Mouse (Mus musculus): ENCODE results near the gene Slc52a3.

Slc52a3 gene

GRCm38 (mm10) chr2:151996229-151997189 is at the start of gene Slc52a3:
Gene Slc52a3, plus strand, starts transcription at chr2:151996511.
- peak; percentile 77 for DNase-seq (ENCODE audit: low read depth, low spot score)

DNA sequence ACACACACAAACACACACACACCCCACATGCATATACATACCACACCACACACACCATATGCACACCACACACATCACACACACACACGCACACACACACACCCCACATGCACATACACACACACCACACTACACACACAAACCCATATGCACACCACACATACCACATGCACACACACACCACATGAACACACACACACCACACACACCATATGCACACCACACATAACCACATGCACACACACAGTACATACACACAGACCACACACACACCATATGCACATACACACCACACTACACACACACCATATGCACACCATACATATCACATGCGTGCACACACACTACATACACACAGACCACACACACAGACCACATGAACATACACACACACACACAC is 48.7 kb upstream of the Slc52a3 start:
- no peak for DNase-seq (ENCODE audit: low read depth, low spot score)

GRCm38 (mm10) chr2:151948311-151948710 is 48.0 kb upstream of the Slc52a3 start:
- DNase-seq (ENCODE audit: low read depth, low spot score): no peak

DNA sequence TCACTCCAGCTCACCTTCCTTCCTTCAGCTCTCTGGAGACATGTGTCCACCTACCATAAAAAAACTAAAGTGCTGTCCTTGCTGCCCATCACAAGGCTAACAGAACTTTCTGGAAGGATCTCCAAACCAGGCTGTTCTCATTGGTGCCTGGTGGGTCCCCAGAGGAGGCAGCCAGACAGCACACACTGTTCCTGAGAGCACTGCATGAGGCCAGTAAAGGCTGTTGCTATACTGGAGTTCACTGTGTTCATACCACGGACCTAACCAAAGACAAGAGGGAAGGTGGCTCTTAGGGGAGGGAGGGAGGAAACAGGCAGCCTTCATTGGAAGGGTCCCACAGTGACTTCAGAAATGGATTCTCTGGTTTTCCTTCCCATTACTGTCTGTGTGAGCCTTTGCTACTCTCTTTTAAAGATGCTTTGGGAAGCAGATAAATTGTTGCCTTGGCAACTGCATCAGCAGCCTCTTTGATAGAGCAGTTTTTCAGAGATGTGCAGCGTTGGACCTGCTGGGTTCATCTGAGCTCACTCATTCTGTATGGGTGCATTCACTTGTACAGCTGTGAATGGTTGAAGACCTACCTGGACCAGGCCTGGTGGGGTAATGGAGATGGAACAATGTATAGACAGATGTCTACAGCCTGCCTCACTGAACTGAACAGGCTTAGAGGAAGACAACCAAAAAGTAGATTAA is 47.1 kb upstream of the Slc52a3 start:
- DNase-seq (ENCODE audit: low read depth, low spot score): no peak

- DNase-seq (ENCODE audit: low read depth, low spot score): no peak
Measured at GRCm38 (mm10) chr2:151953665-151954064, 42.6 kb upstream of the Slc52a3 start.

GRCm38 (mm10) chr2:151956500-151957137 is 39.7 kb upstream of the Slc52a3 start:
- no peak for DNase-seq (ENCODE audit: low read depth, low spot score)

DNA sequence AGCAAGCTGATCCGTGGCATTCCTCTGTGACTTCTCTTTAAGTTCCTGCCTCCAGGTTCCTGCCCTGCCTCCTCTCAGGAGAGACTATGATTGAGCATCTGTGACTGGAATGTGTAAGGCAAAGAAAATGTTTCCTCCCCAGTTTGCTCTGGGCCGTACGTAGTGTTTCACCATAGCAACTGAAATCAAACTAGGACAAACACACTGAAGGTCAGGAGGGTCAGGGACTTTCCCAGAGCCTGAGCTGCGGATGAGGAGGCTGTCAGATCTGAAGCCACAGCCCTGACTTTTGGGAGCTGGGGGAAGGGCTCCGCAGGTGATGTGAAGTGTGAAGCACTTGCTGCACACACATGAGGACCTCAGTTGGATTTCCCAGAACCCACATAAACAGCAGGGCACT is 37.0 kb upstream of the Slc52a3 start:
- DNase-seq (ENCODE audit: low read depth, low spot score): no peak

DNA sequence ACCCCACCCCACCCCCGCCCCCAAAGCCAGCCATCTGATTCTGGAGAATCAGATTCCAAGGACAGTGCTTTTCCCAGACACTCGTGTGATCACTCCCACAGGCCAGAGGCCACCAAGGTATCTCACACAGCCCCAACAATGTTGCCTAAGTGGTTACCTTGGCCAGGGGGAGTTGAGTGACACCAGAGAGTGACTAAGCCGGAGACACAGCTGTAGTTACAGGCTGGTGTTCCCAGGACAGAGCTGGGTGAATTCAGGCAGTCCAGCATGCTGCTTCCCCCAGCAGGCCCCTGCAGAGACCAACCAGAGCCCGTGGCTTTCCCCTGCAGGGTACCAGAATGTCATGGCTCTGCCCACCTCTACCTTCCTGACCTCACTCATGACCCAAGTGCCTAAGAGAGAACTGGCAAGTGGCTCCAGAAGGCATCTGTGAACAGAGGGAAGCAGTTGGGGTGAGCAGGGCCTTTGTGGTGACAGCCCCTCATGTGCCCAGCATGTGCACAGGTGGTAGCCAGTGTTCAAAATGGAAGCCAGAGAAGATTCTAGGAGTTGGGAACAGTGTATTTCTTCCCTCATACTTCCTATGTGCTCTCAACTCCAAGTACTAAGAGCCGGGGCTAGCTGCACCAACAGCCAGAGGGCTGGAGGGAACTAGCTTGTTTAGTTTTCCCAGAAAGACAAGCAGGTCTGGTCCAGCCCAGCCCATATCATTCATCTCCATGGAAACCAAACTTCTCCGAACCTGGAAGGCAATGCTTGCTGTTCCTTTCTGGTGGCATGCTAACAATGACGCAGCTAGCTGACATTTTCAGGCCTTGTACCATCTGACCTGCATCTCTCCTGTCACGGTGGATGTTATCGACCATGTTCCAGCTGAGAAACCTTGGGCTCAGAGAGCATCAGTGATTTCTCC is 34.8 kb upstream of the Slc52a3 start:
- DNase-seq (ENCODE audit: low read depth, low spot score): no peak

DNA sequence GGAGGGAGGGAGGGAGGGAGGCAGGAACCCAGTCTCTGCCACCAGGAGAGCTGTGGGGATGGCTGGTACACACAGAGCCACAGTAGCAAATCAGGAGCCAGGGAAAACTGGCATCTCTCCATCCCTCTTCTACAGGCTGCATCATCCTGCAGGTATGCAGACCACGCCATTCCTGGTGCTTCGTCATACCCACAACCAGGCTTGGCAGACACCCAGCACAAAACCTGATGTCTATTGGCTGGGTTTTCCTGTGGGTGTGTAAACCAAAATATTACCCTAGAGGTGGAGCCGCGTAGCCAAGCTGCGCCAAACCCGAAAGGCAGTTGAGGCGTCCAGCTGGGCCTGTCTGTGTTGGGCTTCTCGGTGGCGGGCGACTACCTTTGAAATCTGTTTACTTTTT is 33.8 kb upstream of the Slc52a3 start:
- no peak for DNase-seq (ENCODE audit: low read depth, low spot score)

DNA sequence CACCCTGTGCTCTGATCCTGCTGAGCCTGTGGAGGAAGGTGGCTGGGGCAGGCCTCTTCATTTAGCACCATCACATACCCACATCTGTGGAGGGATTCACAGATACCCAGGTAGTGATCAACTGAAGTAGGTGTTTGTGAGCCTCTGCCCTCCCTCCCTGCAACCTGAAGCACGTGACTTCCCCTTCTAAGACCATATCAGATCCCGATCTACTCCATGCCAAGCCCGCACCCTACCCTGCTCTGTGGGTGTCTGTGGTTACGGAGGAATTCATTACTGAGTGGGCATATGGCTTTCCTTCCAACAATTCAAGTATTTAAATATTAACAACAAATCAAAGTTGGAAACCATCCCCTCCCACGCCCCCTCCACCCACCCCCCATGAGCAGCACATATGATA is 33.0 kb upstream of the Slc52a3 start:
- no peak for DNase-seq (ENCODE audit: low read depth, low spot score)

- DNase-seq (ENCODE audit: low read depth, low spot score): no peak
Measured at GRCm38 (mm10) chr2:151964052-151964451, 32.3 kb upstream of the Slc52a3 start.

DNA sequence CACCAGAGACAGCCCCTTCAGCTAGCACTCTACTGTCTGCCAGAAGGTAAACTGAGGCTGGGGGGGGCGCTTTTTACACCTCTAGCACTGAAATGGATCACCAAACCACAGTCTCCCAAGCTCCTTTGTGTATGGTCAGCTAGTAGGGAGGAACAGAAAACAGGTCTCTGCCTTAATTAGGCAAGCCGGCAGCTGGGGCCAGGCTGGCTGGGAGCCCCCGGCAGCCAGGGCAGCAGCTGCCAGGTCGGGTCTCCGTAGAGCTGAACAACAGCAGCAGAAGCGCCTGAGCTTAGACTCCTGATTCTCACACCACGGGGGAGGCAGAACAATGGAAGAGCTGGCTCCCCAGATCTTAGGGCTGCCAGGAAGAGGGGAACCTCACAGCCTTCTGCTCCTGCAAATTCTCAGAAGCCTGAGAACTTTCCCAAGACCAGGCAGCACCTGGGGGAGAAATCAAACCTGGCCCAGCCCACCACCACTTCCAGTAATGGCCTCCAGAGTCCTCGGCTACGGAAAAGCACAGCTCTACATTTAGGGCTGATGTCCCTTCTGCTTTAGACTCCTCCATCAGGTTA is 29.0 kb upstream of the Slc52a3 start:
- DNase-seq (ENCODE audit: low read depth, low spot score): no peak

- no peak for DNase-seq (ENCODE audit: low read depth, low spot score)
Measured at GRCm38 (mm10) chr2:151967792-151968191, 28.5 kb upstream of the Slc52a3 start.

DNA sequence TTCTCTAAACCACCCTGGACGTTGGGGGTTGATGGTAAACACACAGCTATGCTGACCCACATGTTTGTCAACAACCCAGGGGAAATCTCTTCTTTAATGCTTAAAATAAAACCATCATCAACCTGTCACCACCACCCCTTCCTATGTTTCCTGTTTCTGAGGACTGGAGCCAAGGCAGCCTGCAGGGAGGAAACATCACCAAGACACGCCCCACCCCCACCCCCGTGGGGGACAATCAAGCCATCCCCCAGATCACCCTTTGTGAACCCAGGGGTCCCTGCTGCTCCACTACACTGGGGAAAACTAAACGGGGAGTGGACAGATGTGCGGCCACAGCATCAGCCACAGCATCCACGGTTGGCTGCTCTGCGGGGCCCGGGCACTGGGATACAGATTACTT is 27.9 kb upstream of the Slc52a3 start:
- no peak for DNase-seq (ENCODE audit: low read depth, low spot score)

DNA sequence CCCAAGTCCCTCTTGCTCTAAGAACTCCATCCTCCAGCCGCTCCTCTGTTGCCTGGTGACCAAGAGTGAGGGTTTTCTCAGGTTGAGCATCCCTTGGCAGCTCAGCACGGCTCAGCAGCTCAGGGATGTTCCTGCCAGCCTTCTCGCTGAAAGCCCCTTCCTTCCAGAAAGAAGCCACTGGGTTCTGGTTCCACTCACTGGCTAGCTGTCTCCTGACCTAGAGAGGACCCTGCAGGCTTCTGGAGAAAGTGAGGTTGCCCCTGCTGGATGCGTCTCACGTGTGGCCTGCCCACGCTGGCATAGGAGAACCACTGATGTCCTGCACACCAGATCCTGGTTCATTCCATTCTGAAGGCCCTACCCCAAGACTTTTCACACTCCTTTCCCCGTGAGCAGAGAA is 27.3 kb upstream of the Slc52a3 start:
- no peak for DNase-seq (ENCODE audit: low read depth, low spot score)

DNA sequence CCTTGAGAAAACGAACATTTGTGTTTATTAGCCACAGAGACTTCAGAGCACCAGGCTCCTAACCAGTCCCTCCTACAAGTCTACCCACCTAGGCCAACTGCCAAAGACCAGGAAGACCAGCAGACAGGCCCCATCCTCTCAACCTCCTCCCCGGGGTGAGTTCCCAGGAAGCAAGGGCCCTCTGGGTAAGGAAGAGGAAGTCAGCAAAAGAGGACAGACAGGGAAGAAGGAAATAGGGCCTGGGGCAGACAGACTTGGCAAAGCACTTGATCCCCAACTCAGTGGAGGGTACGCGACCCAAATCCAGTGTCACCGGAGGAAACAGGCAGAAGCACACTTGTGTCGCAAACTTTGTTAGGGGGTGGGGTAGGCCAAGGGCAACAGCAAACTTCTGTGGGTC is 26.9 kb upstream of the Slc52a3 start:
- no peak for DNase-seq (ENCODE audit: low read depth, low spot score)

DNA sequence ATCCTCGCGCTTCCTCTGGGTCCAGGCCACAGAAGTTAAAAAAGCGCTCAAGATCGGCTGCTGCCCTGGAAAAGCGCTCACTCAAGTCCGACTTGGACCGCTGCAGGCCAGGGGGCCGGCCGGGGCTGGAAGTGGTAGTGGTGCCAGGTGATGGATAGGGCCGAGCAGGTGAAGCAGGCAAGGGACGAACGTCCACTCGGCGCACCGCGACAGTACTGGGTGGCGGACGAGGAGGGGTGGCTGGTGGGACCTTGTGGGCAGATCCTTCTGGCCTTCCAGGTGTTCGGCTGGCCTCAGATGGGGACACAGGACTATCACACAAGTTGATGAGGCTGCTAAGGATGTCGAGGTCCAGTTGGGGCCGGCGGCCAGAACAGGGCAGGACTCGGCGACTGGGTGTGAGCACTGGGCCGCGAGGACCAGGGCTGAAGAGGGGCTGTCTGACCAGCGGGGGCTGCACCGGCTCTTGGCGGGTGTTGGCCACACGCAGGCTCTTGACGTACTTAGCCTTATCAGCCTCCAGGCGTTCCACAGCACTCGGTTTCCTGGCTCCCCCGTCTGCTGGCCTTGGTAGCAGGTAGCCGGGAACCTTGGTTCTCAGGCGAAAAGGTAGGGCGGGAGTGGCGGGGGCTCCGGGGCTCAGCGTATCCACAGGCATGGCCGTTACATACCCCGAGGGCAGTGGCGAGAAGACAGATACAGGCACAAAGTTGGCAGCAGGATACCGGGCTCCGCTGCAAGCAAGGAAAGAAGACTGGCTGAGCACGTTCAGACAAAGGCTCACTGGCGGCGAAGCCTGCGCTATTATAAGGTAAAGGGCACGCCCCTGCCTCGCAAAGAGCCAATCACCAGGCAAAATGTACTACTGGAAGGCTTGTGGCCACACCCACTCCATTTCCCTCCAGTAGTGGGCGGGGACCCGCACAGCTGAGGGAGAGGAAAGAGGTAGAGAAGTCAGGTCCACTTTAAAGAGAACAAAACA is 25.8 kb upstream of the Slc52a3 start:
- DNase-seq (ENCODE audit: low read depth, low spot score): peak; percentile 78

GRCm38 (mm10) chr2:151971748-151972147 is 24.6 kb upstream of the Slc52a3 start:
- DNase-seq (ENCODE audit: low read depth, low spot score): no peak

DNA sequence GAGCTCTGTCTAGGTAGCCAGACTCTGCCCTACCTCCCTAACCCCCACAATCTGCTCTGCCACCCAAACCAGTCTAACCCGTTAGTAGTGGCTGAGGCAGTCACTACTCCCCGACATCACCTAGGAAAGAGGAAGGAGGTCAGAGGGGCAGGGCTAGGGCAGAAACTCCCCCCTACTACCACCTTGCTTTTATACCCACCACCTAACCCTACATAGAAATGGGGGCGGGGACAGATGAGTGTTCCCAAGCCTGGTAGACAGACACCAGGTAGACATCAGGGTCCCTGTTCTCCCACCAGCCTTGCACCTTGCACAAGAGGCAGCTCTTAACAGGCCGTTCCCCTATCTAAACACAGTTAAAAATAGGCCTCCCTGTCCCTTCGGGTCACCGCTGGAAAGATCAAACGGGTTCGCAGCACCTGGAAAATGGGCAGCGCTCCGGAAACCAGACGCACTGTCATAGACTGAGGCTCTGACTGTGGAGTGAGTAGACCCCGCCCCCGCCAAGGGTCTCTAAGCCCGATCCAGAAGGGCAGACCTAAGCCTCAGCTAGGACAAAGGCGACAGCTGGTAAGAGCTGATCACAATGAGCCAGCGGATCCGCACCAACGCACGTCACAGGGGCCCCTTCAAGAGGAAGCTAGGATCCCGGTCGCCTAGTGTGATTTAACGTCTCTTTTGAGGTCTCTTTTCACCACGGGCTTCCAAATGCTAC is 23.3 kb upstream of the Slc52a3 start:
- no peak for DNase-seq (ENCODE audit: low read depth, low spot score)
